Mouse (Mus musculus): ENCODE measurements around the gene Nudcd2. TPM values are rescaled to one million over a fixed set of nuclear protein-coding genes. Genes with fewer than 3 reads are reported as not detected.

Nudcd2 gene
- 15.2 TPM for total RNA-seq (2023)

DNA sequence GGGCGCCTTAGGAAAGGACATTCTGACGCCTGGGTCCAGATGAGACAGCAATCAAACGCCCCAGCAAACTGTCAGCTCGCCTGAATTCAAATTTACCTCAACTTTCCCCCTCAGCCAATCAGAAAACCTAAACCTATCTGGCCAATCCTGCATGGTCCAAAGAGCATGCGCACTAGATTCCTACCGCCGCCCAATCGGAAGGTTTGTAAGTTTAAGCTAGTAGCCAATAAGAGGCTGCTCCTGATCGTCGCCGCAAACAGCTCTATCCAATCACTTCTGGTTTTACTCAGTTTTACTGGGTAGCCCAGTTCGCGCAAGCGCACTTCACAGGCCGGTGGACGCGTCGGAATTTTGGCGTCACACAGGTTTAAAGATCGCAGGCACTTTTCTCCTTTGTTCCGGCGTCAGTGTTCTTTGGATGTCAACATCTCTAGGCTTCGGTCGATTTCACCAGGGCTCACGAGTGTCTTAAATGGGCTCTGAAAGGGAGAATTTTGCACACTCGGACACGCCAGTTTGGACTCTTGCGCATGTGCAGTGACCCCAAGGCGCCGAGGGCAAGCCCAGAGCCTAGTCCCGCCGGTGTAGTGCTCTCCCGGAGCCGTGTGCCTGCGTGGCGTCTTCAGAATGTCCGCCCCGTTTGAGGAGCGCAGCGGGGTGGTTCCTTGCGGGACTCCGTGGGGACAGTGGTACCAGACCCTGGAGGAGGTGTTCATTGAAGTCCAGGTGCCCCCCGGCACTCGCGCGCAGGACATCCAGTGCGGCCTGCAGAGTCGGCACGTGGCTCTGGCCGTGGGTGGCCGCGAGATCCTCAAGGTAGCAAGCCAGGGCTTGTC lies at the start of gene Nudcd2, which contains the start of gene Hmmr:
Nudcd2 (plus strand) TSS at position 329 of the 836 bp plus-strand sequence.
Hmmr (minus strand) TSS at position 84 of the 836 bp plus-strand sequence.

DNA sequence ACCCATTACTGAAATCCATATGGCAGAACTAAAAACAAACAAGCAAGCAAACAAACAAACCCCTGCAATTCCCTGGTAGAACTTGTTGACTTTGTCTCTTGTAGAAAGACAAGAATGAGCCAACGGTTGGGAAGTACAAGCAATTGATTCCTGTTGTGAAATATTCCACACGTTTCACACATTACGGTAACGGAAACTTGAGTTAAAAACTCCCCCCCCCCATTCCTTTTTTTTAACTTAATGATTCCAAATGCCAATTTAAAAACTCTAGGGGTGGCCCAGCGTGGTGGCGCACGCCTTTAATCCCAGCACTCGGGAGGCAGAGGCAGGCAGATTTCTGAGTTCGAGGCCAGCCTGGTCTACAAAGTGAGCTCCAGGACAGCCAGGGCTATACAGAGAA lies 38.4 kb upstream of the Nudcd2 start, which contains the start of gene Mat2b:
Mat2b (minus strand) TSS at position 101 of the 400 bp plus-strand sequence.

DNA sequence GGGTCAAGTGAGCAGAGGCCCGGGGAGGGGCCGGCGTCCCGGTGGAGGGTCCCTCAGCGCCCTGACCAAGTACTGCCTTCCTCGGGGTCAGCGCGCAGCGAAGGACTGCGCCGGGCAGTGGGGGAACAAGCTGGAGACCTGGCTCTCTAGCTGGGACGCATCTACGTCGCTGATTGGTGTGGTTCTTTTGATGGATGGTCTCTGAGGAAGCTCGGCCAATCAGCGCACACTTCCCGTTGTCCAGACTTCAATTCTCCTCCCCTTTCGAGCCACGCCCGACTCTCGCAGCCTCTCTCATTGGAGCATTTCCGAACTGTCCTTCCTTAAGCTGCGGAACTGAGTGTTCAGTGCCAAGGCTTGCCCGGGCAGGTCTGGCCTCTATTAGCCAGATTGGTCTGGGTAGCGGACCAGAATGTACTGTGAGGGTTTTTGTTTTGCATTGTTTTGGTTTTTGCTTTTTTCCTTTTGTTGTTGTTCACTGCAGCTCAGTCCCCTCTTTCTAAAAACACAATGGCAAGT lies 21.7 kb downstream of the Nudcd2 start, which contains the start of gene Ccng1:
Ccng1 (minus strand) TSS at position 203 of the 519 bp plus-strand sequence.

Other genes with a start within 250 kb of the Nudcd2 start
- gene Mat2b, start 38.5 kb upstream of the Nudcd2 start, total RNA-seq (2023) = 114 TPM
- 0.47 TPM for gene Hmmr, start 245 bp upstream of the Nudcd2 start, total RNA-seq (2023)
- 38.4 TPM for gene Ccng1, start 21.6 kb downstream of the Nudcd2 start, total RNA-seq (2023)

Data from CD4-positive naive resting alpha-beta T cell, adult 57 days (primary cell).